Mouse (Mus musculus) heart, embryonic 10.5 days (tissue): ENCODE results near the gene Ehd4. TPM values are rescaled to one million over a fixed set of nuclear protein-coding genes. Genes with fewer than 3 reads are reported as not detected.

Source experiments
- DNase-seq: peaks from one replicate; pipeline ENCODE4 v3.0.0-alpha.2; 2017; ENCODE audit warnings: low spot score
- H3K27ac ChIP-seq: fragments of 300-500 bp; sonication (generic); 2 replicates; pipeline ENCODE4 v1.5.1; 2016; ENCODE audit warnings: mild to moderate bottlenecking
- H3K27me3 ChIP-seq: fragments of 300-500 bp; sonication (generic); 2 replicates; pipeline ENCODE4 v1.6.1; 2016; ENCODE audit warnings: mild to moderate bottlenecking; ENCODE audit not compliant: poor library complexity, insufficient read depth, severe bottlenecking
- H3K36me3 ChIP-seq: fragments of 300-500 bp; sonication (generic); 2 replicates; pipeline ENCODE4 v1.6.1; 2016; ENCODE audit warnings: mild to moderate bottlenecking, moderate library complexity
- H3K4me1 ChIP-seq: fragments of 300-500 bp; sonication (generic); 2 replicates; pipeline ENCODE4 v1.6.1; 2016; ENCODE audit warnings: mild to moderate bottlenecking
- H3K4me3 ChIP-seq: fragments of 300-500 bp; sonication (generic); 2 replicates; pipeline ENCODE4 v1.5.1; 2016; ENCODE audit warnings: mild to moderate bottlenecking, moderate library complexity
- H3K9me3 ChIP-seq: fragments of 300-500 bp; sonication (generic); 2 replicates; pipeline ENCODE4 v1.6.1; 2016; ENCODE audit warnings: mild to moderate bottlenecking, moderate library complexity
- WGBS: fragments of 180-500 bp; shearing (Covaris S2); methylation state at CpG from one replicate; pipeline ENCODE4 v1.1.7; 2016; 5-methylcytosine and 5-hydroxymethylcytosine counted together
- polyA plus RNA-seq: library from polyadenylated mRNA; unstranded; fragments of >200 nt; fragmentation: Nextera tagmentation; extraction: Ambion mirVana; gene quantifications from 2 replicates; pipeline ENCODE4 v1.2.1, GENCODE M21; 2016

Gene Ehd4
- polyA plus RNA-seq, 1 experiment from 2014 or later = 115 TPM

DNA sequence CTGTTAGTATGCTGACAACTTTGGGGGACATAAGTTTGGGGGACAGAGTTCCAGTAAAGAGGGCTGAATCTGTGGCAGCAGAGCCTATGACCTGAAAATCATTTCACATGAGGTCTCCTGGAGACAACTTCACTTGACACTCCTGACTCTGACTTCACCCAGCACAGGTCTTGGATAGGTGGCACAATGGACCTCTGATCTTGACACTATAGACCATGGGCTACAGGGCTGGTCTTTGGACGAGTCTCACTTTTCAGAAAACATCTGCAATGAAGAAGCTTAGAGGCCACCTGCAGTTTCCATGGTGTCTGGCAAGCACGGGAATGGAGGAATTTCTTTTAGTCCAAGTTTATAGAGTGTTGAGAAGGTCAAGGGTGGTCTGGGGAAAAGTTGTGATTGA, 52.0 kb downstream of the Ehd4 start:
- DNase-seq = no peak
- Histone ChIP-seq H3K4me3 (no peak overlapping the region), H3K4me1 (peaks cover 72% of the 10 kb centered on the region), H3K36me3 (peaks cover 28% of the 10 kb centered on the region), H3K27ac (peak overlapping the region; percentile 74), H3K27me3 (no peaks in the 10 kb centered on the region), H3K9me3 (no peaks in the 10 kb centered on the region)
- 43% methylated on average over 2 of the region's 2 CpGs for WGBS

DNA sequence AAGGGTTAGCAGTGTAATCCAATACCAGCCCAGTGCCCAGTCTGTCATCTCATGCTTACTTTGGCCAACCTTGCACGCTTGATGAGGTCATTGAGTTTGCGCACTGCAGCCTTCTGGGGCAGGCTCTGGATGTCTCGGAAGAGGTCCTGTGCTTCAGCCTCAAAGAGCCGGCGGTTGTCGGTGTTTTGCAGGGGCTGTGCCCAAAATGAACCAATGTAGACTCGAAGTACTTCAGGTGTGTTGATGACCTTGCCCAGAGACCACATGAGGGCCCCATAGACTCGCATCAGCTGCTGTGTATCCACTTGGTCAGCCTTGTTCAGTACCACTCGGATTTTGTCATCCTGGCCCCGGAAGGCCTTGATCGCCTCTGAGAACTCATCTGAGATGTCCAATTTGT, 52.4 kb downstream of the Ehd4 start:
- H3K27me3 ChIP-seq = no peaks in the 10 kb centered on the region
- peaks cover 73% of the 10 kb centered on the region for H3K4me1 ChIP-seq
- peaks cover 30% of the 10 kb centered on the region for H3K36me3 ChIP-seq
- H3K4me3 ChIP-seq = no peak overlapping the region
- H3K27ac ChIP-seq = peak overlapping the region; percentile 74
- H3K9me3 ChIP-seq = no peaks in the 10 kb centered on the region
- DNase-seq = no peak
- WGBS = 87% methylated on average over 11 of the region's 11 CpGs

DNA sequence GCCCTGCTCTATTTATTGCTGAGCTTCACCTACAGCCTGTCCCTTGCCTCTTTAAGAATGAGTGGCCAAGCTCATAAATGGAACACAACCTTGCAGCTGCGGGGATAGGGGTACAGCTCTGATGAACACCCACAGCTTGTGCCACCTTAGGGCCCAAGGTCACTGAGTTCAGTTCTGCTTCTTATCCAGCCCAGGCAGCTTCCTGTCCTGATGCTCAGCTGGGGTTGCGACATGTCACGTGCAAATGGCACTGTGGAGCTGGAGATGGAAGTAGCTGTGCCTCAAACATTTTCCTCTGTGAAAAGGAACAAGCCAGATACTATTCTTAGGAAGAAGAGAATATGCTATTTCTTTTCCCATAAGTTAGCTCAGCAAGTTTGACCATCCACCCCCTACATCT, 54.5 kb downstream of the Ehd4 start:
- H3K27me3 ChIP-seq = no peaks in the 10 kb centered on the region
- DNase-seq = no peak
- H3K4me3 ChIP-seq = no peak overlapping the region
- no peaks in the 10 kb centered on the region for H3K9me3 ChIP-seq
- peaks cover 47% of the 10 kb centered on the region for H3K36me3 ChIP-seq
- 69% methylated on average over 3 of the region's 3 CpGs for WGBS
- H3K27ac ChIP-seq = peak overlapping the region; percentile 89
- H3K4me1 ChIP-seq = peaks cover 68% of the 10 kb centered on the region

DNA sequence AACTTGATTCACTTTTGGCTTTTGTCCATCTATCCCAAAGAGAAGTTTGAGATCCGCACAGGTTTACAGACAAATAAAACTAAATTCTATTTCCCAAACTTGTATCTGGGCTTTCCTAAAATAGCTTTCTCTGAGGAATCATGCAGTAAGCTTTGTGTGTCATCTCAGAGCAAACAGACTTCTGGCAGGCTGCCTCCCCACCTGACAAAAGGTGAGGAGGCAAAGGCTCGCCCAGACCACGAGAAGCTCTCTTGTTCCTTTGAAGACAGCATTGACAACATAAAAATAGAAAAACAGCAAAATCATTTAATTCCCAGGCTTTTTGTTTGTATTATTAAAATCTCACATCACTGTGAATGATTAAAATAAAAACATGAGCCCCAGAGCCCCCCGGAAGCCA, 55.1 kb downstream of the Ehd4 start:
- no peak overlapping the region for H3K4me3 ChIP-seq
- DNase-seq = no peak
- no peaks in the 10 kb centered on the region for H3K27me3 ChIP-seq
- H3K27ac ChIP-seq = peak overlapping the region; percentile 89
- H3K9me3 ChIP-seq = no peaks in the 10 kb centered on the region
- peaks cover 64% of the 10 kb centered on the region for H3K4me1 ChIP-seq
- peaks cover 48% of the 10 kb centered on the region for H3K36me3 ChIP-seq
- WGBS = 68% methylated on average over 4 of the region's 4 CpGs

DNA sequence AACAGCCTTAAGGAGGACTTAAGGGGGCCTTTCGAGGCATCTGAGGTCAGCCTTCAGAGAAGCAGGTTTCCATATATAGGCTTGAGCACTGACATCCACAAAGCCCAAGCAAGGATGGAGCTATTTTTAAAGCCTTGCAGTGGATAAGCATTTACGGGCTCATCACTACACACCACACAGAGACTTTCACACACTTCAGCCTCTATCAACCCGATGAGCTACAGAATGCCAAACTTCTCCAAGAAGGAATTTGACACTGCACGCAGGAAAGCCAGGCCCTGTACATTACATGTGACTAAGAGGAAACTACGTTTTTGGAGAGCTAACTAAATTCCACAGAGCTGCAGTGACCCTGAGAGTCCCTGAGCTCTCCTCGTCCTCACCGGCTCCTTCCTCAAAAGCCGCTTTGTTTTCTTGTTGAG, 55.6 kb downstream of the Ehd4 start:
- Histone ChIP-seq H3K27ac (peak overlapping the region; percentile 89), H3K27me3 (no peaks in the 10 kb centered on the region), H3K36me3 (peaks cover 48% of the 10 kb centered on the region), H3K4me1 (peaks cover 68% of the 10 kb centered on the region), H3K4me3 (no peak overlapping the region), H3K9me3 (no peaks in the 10 kb centered on the region)
- WGBS = 30% methylated on average over 8 of the region's 8 CpGs
- peak; percentile 91 for DNase-seq

DNA sequence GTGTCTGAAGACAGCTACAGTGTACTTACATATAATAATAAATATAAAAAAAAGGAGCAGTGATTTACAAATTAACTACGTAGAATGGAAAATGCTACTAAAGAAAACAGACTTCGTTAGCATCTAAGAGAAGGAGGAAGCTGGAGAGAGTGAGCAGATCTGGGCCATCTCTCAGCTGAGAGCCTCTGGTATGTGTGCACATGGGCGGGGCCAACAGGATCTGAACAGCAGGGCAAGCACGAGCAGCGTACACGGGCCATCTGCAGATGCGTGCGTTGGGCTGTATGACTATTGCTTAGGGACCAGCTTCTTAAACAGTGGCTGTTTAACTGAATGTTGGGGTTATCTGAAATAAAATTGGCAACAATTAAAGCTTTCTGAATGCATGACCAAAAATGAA, 56.5 kb downstream of the Ehd4 start:
- Histone ChIP-seq H3K36me3 (peaks cover 53% of the 10 kb centered on the region), H3K4me1 (peaks cover 72% of the 10 kb centered on the region), H3K27ac (peak overlapping the region; percentile 89), H3K4me3 (no peak overlapping the region), H3K9me3 (no peaks in the 10 kb centered on the region), H3K27me3 (no peaks in the 10 kb centered on the region)
- WGBS = 52% methylated on average over 8 of the region's 8 CpGs
- no peak for DNase-seq

DNA sequence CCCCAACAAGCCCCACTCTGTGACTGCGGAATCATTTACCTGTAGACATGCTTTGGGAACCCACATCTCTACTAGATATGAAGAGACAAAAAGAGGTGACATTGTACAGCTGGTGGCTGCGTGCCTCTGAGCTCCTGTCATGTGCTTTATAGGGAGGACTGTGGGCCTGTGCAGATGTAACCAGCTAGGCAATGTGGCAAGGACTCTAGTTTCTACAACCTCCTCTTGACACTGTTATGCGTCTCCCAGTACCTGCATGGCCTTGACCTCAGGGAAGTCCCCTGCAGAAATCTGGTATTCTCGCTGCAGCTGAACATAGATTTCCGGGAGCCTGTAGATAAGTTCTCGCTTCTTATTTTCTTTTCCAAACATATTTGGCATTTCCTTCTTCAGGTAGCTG, 57.7 kb downstream of the Ehd4 start:
- Histone ChIP-seq H3K27ac (peak overlapping the region; percentile 89), H3K9me3 (no peaks in the 10 kb centered on the region), H3K4me1 (peaks cover 62% of the 10 kb centered on the region), H3K36me3 (peaks cover 52% of the 10 kb centered on the region), H3K27me3 (no peaks in the 10 kb centered on the region), H3K4me3 (no peak overlapping the region)
- WGBS = 81% methylated on average over 6 of the region's 6 CpGs
- no peak for DNase-seq

DNA sequence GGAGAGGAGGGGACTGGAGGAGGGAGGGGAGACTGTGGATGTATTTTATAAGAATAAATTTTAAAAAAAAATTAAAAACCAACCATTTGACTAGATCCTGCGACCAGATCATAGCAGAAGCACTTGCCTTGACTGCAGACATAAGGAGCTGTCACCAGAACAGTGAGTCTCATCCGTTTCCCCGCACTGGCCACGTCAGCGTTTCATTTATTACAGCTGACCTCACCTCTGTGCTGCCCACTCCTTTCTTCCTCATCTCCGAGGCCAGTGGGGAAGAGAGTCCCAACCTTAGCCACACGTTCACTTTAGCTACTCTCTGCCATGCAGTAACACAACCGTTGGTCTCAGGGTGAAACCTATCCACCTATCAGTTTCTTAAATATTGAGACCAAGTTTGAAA, 58.2 kb downstream of the Ehd4 start:
- Histone ChIP-seq H3K4me3 (no peak overlapping the region), H3K27me3 (no peaks in the 10 kb centered on the region), H3K36me3 (peaks cover 51% of the 10 kb centered on the region), H3K27ac (peak overlapping the region; percentile 89), H3K9me3 (no peaks in the 10 kb centered on the region), H3K4me1 (peaks cover 62% of the 10 kb centered on the region)
- WGBS = 77% methylated on average over 8 of the region's 8 CpGs
- no peak for DNase-seq

DNA sequence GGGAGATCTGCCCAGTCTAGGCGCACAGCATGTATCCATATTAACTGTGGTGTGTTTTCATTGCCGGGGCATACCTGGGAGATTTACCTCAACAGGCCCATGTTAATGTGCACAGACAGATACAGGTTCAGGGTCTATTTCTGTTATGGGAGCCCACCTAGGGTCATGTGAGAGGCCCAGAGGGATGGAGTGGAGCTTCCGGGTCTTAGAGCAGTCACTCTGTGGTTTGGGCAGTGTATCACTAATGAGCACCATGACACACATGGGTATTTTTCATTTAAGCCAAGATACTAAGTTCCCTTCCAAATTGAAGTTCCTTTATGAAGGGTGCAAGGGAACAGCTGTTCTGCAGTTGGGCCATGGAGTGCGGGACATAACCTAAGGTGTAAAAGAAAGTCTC, 59.2 kb downstream of the Ehd4 start:
- no peak for DNase-seq
- Histone ChIP-seq H3K27ac (no peak overlapping the region), H3K36me3 (peaks cover 51% of the 10 kb centered on the region), H3K27me3 (no peaks in the 10 kb centered on the region), H3K4me3 (no peak overlapping the region), H3K9me3 (no peaks in the 10 kb centered on the region), H3K4me1 (peaks cover 61% of the 10 kb centered on the region)
- WGBS = 94% methylated on average over 4 of the region's 4 CpGs

DNA sequence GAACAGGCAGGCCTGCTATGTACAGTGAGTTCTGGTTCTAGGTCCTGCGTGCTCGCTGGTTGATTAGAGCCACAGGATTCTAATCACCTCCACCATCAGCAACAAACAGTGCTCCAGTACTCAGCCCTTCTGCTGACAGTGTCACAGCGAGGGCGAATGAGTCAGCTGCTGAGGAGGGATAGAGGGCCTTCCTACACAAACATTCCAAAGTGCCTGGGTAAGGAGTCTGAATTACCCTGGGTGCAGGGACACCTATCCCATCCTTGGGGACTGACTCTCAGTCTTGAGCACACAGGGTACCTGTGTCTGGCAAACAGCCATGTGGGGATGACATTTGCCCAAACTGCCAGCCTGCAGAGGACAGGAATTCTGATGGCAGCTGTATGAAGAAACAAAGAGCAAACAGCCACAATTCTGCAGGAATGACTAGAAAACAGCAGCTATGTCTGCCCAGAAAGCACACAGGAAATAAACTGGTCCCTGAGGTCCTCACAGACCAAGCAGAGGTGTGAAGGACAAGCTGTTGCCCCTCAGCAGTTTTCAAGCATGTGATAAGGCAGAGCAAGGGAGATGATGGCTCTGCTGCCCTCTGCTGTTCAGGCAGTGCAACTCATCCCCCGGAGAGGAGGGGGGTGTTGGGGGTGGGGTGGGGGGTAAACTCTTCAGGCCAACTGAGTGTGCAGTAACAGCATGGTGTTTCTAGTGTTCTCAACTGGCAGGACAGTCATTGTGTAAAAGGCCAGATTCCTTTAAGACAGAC, 60.6 kb downstream of the Ehd4 start:
- Histone ChIP-seq H3K4me1 (peaks cover 47% of the 10 kb centered on the region), H3K27me3 (no peaks in the 10 kb centered on the region), H3K36me3 (peaks cover 52% of the 10 kb centered on the region), H3K4me3 (no peak overlapping the region), H3K9me3 (no peaks in the 10 kb centered on the region), H3K27ac (peak overlapping the region; percentile 69)
- WGBS = 29% methylated on average over 5 of the region's 5 CpGs
- no peak for DNase-seq

DNA sequence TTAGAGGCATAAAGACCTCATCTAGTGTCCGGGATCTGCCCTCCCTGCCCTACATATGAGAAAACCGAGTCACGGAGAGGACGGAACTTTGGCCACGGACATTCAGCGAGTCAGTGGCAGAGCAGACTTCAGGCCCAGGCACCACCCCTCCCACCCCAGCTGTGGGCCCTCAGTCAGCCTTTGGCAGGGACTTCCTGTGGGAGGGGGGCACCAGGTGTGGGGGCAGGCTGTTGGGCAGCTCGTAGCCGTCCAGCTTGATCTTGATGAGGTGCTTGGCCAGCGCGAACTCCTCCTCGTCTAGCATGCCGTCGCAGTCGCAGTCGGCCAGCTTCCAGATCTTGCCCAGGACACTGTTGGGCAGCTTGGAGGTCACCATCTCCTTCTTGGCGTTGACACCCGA, 63.4 kb downstream of the Ehd4 start:
- H3K36me3 ChIP-seq = peaks cover 47% of the 10 kb centered on the region
- peak overlapping the region; percentile 65; the same call in 1 of the 2 replicates for H3K27ac ChIP-seq
- no peak for DNase-seq

DNA sequence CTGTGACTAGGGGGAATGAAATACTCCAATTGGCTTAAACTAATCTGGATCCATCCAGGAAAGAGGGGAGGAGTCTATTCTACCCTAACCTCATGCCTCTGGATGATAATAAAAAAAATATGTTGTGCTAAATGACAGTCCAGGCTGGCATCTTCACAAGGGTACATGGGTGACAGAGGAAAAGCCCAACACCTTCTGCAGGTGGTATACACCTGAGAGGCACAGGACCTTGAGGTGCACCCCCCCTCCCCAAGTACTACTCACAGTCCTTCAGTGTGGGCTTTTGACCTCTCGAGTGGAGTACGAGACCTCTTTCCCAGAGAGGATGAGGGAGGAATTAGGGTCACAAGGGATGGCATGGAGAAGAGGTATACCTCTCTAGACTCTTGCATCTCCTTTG, 66.5 kb downstream of the Ehd4 start:
- no peak for DNase-seq
- no peak overlapping the region for H3K4me3 ChIP-seq
- peaks cover 33% of the 10 kb centered on the region for H3K36me3 ChIP-seq
- no peaks in the 10 kb centered on the region for H3K9me3 ChIP-seq
- peaks cover 25% of the 10 kb centered on the region for H3K4me1 ChIP-seq
- peaks cover 7% of the 10 kb centered on the region; the same call in 1 of the 2 replicates for H3K27me3 ChIP-seq
- no peak overlapping the region for H3K27ac ChIP-seq
- 88% methylated on average over 2 of the region's 2 CpGs for WGBS

More for the DNA sequence above, 63.4 kb downstream of the Ehd4 start:
- Histone ChIP-seq H3K4me3 (no peak overlapping the region), H3K27me3 (no peaks in the 10 kb centered on the region), H3K4me1 (peaks cover 24% of the 10 kb centered on the region), H3K9me3 (no peaks in the 10 kb centered on the region)
- 78% methylated on average over 17 of the region's 17 CpGs for WGBS

DNA sequence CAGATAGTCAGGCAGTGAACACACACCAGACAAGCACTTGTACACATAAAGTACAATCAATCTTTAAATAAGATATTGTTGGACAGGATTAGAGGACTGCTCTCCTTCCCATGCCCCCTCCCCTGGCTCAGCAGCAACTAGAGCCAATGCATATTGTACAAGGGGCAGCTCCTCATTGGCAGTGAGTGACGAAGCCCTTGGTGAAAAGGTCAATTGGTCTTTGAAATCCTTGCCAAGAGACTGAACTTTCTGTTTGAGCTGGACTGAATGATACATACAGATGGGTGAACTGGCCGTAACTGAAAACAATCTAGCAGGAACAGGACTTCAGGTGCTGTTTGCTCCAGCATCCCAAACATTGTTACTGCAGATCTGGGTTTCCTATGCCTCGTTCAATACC, 67.0 kb downstream of the Ehd4 start:
- H3K27ac ChIP-seq = no peak overlapping the region
- H3K4me1 ChIP-seq = peaks cover 23% of the 10 kb centered on the region
- H3K36me3 ChIP-seq = peaks cover 29% of the 10 kb centered on the region
- 88% methylated on average over 3 of the region's 3 CpGs for WGBS
- H3K4me3 ChIP-seq = no peak overlapping the region
- DNase-seq = no peak
- peaks cover 7% of the 10 kb centered on the region; the same call in 1 of the 2 replicates for H3K27me3 ChIP-seq
- no peaks in the 10 kb centered on the region for H3K9me3 ChIP-seq

DNA sequence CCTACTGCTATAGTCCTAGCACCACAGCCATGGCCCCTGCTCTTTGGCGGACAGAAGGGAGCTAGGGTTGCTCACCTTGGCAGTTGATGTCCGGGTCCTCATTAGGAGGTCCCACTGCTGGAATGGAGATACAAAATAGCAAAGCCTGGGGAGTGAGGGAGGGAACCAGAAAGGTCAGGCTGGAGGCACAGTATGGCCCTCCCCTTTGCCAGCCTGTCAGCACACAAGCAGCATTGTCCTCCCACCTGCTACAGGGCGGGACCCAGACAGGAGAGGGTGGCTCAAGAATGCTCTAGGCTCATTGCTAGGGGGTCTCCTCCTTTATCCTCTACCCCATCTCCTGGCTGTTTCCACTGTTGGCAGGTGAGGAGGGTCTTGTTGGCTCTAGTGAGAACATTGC, 68.4 kb downstream of the Ehd4 start:
- no peak for DNase-seq
- Histone ChIP-seq H3K36me3 (peaks cover 22% of the 10 kb centered on the region), H3K27me3 (peaks cover 7% of the 10 kb centered on the region; the same call in 1 of the 2 replicates), H3K27ac (no peak overlapping the region), H3K4me1 (peaks cover 18% of the 10 kb centered on the region), H3K9me3 (no peaks in the 10 kb centered on the region), H3K4me3 (no peak overlapping the region)
- WGBS = 87% methylated on average over 3 of the region's 3 CpGs
